Mouse (Mus musculus): ENCODE data around the gene Arid3b.

- TF ChIP-seq POLR2A (IDR thresholded peaks at IDR 0.05; ENCODE audit: borderline replicate concordance, extremely low read depth, low read depth, low read length) (no peak), CTCF (IDR thresholded peaks at IDR 0.05; ENCODE audit: insufficient read depth, low read length) (no peak)
Observed at GRCm38 (mm10) chr9:57760416-57761146, 76.0 kb downstream of the Arid3b start.
